Mouse (Mus musculus) kidney, postnatal 4 days (tissue): Measurements from ENCODE around the gene Cacnb2.

Experiments
- DNase-seq, 2 experiments: peaks; one replicate each; pipeline ENCODE4 v3.0.0; 2021; ENCODE audit warnings: mixed read lengths in 2 of 2

Gene Cacnb2

DNA sequence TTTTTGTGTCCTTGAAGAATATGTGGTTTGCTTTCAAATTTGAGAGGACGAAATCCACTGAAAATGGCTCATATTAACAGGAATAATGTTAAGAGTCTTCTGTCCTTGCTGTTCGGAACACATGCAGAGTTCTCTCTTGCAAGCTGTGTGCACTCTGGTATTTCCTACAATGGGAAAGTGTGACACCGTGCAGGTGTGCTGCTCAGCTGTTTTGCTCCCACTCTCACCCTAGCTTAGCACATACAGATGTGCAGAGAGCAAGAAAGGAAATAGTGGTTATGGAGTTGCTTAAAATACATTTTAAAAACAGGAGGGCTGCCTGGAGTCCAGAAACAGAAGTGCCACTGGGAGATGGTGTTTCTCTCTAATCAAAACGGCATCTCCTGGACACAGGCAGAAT lies 386.5 kb downstream of the Cacnb2 start:
- DNase-seq = no peak

GRCm38 (mm10) chr2:14992531-14992930 lies 389.6 kb downstream of the Cacnb2 start:
- DNase-seq = no peak

DNA sequence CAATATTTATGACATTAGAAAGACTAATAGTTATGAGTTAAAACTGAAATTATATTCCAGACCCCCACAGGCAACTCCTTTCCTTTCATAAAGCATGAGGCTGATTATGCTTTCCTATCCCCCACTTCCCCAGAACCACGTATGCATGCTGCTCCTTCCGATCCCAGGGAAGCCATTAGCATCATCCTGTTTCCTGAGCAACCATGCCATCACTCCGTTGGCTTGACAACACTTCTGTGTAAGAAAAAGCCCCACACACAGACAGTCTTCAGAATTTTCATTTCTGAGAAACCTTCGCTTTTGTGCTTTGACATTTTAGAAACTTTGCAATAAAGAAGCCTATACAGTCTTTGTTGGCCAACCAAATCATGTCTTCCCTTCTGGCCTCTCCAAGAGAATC lies 393.1 kb downstream of the Cacnb2 start:
- no peak for DNase-seq

- no peak for DNase-seq
Observed at GRCm38 (mm10) chr2:14997836-14998235, 394.9 kb downstream of the Cacnb2 start.

DNA sequence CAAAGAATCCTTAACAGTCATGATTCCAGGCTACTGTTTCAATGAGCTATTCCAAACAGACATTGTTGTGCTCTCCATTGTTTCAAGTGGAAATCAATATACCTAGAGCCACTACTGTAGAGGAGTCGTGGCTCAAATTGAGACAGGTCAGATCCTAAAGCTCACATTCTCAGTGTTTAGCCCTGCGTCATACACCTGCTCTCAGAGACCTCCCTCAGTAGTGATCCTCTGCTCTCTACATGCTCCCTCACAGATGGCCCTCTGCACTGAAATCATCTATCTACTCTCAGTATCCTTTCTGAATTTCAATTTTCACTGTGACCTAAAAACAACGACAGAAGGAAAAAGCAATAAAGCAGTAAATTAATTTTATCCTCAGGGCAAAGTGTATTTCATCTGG lies 404.6 kb downstream of the Cacnb2 start:
- DNase-seq = no peak

DNA sequence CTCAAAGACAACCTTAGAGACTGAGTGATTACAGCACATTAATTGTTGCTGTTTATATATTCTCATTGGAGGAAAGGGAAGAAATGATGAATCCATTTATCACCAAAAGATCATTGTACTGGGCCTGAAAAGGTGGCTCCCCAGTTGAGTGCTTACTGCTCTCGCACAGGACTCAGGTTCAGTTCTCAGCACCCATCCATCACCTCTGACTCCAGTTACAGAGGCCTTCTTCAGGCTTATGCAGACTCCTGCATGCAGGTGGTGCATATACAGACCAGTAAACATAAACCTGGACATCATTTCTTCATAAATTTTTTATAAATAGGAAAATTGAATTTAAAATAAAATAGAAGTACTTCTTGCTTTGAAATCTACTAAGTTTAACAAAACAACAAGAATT lies 405.2 kb downstream of the Cacnb2 start:
- DNase-seq = no peak

GRCm38 (mm10) chr2:15026817-15027216 lies 423.9 kb downstream of the Cacnb2 start:
- no peak for DNase-seq

DNA sequence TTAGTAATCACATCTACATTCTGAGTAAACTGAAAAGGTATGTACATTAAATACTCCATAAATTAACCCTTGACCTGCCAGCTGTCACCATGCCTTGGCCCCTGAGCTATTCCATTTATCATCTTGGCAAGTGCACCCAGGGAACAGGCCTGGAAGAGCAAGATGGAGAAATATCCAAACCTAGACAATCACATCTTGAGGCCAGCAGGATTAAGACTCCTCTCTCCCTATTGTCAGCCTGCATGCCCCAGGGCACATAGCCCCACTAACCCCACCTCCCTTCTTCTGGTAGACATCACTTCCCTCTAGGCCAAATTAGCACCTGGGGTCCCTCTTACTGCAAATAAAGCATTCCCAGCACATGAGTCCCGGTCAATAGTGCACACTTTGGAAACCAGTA lies 424.9 kb downstream of the Cacnb2 start:
- DNase-seq = no peak
